Mouse (Mus musculus): ENCODE data around the gene Ano4. TPM values are rescaled to one million over a fixed set of nuclear protein-coding genes. Genes with fewer than 3 reads are reported as not detected.

Gene Ano4
- polyA plus RNA-seq, 1 experiment from 2014 or later: 2.8 TPM

- no peak overlapping the region for H3K4me3 ChIP-seq
- no peak overlapping the region for H3K27ac ChIP-seq
- H3K4me1 ChIP-seq: no peaks in the 10 kb centered on the region
- H3K36me3 ChIP-seq (ENCODE audit: poor library complexity, severe bottlenecking): no peaks in the 10 kb centered on the region
- H3K27me3 ChIP-seq: no peaks in the 10 kb centered on the region
- ATAC-seq: no peak
- 25% methylated on average over 8 of the region's 8 CpGs for WGBS
- no peaks in the 10 kb centered on the region for H3K9me3 ChIP-seq (replicated peaks)
- no peak overlapping the region for H3K9ac ChIP-seq
- H3K4me2 ChIP-seq: no peak overlapping the region
These were observed 361.1 kb downstream of the Ano4 start for GRCm38 (mm10) chr10:88983444-88983843.

GRCm38 (mm10) chr10:88979451-88979850 is 365.1 kb downstream of the Ano4 start:
- WGBS: 81% methylated on average over 4 of the region's 4 CpGs
- ATAC-seq: no peak
- Histone ChIP-seq H3K4me3 (no peak overlapping the region), H3K36me3 (ENCODE audit: poor library complexity, severe bottlenecking) (no peaks in the 10 kb centered on the region), H3K4me2 (no peak overlapping the region), H3K4me1 (no peaks in the 10 kb centered on the region), H3K27ac (no peak overlapping the region), H3K9ac (no peak overlapping the region), H3K27me3 (no peaks in the 10 kb centered on the region), H3K9me3 (replicated peaks) (no peaks in the 10 kb centered on the region)

- Histone ChIP-seq H3K4me3 (no peak overlapping the region), H3K27ac (no peak overlapping the region), H3K27me3 (no peaks in the 10 kb centered on the region), H3K9me3 (replicated peaks) (no peaks in the 10 kb centered on the region), H3K4me1 (no peaks in the 10 kb centered on the region), H3K9ac (no peak overlapping the region), H3K4me2 (no peak overlapping the region), H3K36me3 (ENCODE audit: poor library complexity, severe bottlenecking) (no peaks in the 10 kb centered on the region)
- 74% methylated on average over 6 of the region's 6 CpGs for WGBS
- ATAC-seq: no peak
These were observed 365.6 kb downstream of the Ano4 start for GRCm38 (mm10) chr10:88978932-88979331.

- Histone ChIP-seq H3K27ac (no peak overlapping the region), H3K27me3 (no peaks in the 10 kb centered on the region), H3K36me3 (ENCODE audit: poor library complexity, severe bottlenecking) (no peaks in the 10 kb centered on the region), H3K4me2 (no peak overlapping the region), H3K9me3 (replicated peaks) (no peaks in the 10 kb centered on the region), H3K9ac (no peak overlapping the region), H3K4me3 (no peak overlapping the region), H3K4me1 (no peaks in the 10 kb centered on the region)
- ATAC-seq: no peak
- WGBS: 86% methylated on average over 7 of the region's 7 CpGs
These were observed 373.4 kb downstream of the Ano4 start for GRCm38 (mm10) chr10:88970951-88971725.

- Histone ChIP-seq H3K9me3 (replicated peaks) (no peaks in the 10 kb centered on the region), H3K36me3 (ENCODE audit: poor library complexity, severe bottlenecking) (no peaks in the 10 kb centered on the region), H3K27ac (no peak overlapping the region), H3K9ac (no peak overlapping the region), H3K4me1 (no peaks in the 10 kb centered on the region), H3K4me2 (no peak overlapping the region), H3K4me3 (no peak overlapping the region), H3K27me3 (no peaks in the 10 kb centered on the region)
- no peak for ATAC-seq
- WGBS: 92% methylated on average over 5 of the region's 5 CpGs
These were observed 376.0 kb downstream of the Ano4 start for GRCm38 (mm10) chr10:88968586-88968985.

- no peaks in the 10 kb centered on the region for H3K36me3 ChIP-seq (ENCODE audit: poor library complexity, severe bottlenecking)
- no peak overlapping the region for H3K4me3 ChIP-seq
- ATAC-seq: no peak
- no peak overlapping the region for H3K9ac ChIP-seq
- no peaks in the 10 kb centered on the region for H3K9me3 ChIP-seq (replicated peaks)
- no peak overlapping the region for H3K4me2 ChIP-seq
- no peaks in the 10 kb centered on the region for H3K4me1 ChIP-seq
- no peaks in the 10 kb centered on the region for H3K27me3 ChIP-seq
- WGBS: 86% methylated on average over 5 of the region's 5 CpGs
- H3K27ac ChIP-seq: no peak overlapping the region
These were observed 383.8 kb downstream of the Ano4 start for GRCm38 (mm10) chr10:88960791-88961190.

- Histone ChIP-seq H3K4me1 (no peaks in the 10 kb centered on the region), H3K9me3 (replicated peaks) (no peaks in the 10 kb centered on the region), H3K27ac (no peak overlapping the region), H3K27me3 (no peaks in the 10 kb centered on the region), H3K36me3 (ENCODE audit: poor library complexity, severe bottlenecking) (no peaks in the 10 kb centered on the region), H3K4me2 (no peak overlapping the region), H3K9ac (no peak overlapping the region), H3K4me3 (no peak overlapping the region)
- no peak for ATAC-seq
- 89% methylated on average over 4 of the region's 4 CpGs for WGBS
These were observed 394.3 kb downstream of the Ano4 start for GRCm38 (mm10) chr10:88950297-88950653.

GRCm38 (mm10) chr10:88949649-88950296 is 394.8 kb downstream of the Ano4 start:
- Histone ChIP-seq H3K9me3 (replicated peaks) (no peaks in the 10 kb centered on the region), H3K4me3 (no peak overlapping the region)
- WGBS: 92% methylated on average over 12 of the region's 12 CpGs

More at GRCm38 (mm10) chr10:88949649-88950296, 394.8 kb downstream of the Ano4 start:
- Histone ChIP-seq H3K4me2 (no peak overlapping the region), H3K9ac (no peak overlapping the region), H3K36me3 (ENCODE audit: poor library complexity, severe bottlenecking) (no peaks in the 10 kb centered on the region), H3K27me3 (no peaks in the 10 kb centered on the region), H3K4me1 (no peaks in the 10 kb centered on the region), H3K27ac (no peak overlapping the region)
- ATAC-seq: no peak

Other genes starting within 250 kb of the Ano4 start
- 18.6 and 19.7 TPM in 2 replicates for gene Gas2l3, start 99.2 kb upstream of the Ano4 start, polyA plus RNA-seq (2015; fragmentation: Nextera tagmentation; extraction: Ambion mirVana)
- 0.10 TPM in 1 of 2 replicates, not detected in the other for gene Nr1h4, start 188.8 kb upstream of the Ano4 start, polyA plus RNA-seq (2015; fragmentation: Nextera tagmentation; extraction: Ambion mirVana)